Mouse (Mus musculus): ENCODE data around the gene Bnipl.

DNA sequence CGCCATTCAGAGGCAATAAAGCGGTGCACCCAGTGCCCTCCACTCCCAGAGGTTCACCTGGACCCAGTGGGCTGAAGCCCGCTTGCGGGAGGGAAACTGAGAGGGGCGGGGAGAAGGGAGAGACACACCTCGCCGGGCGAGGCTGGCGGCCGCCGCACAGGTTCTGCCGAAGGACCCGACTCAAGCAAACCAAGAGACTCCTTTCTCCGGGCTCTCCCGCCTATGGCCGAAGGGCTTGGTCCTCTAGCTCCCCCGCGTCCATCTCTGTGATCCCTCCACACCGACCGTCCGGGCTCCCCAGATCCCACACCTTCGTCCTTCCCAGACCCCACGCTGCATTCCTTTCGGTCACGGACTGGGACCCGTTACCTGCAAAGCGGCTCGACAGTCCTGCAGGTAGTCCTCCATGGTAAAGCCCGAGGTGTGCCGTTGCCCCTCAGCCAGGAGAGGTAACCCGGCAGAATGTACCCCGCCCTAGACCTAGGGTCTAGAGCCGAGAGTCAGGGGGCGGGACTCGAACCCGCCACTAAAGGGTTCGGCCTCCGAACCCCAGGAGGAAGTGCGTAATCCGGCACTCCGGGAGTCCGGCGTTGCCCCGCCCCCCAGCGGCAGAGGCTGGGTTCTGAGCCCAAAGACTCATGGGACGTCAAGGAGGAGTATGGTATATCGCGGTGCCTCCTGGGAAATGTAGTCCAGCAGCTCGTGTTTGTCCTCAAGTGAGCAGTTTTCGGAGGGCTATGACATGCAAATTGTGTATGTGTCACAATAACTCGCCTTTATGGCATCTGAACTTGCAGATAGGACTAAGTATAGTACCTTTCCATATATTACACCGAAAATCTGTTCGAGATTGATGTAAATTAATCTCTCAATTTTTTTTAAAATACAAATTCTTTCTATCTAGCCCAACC, 30.5 kb upstream of the Bnipl start, which contains the start of the genes Mindy1 and Prune1:
- TF ChIP-seq CTCF (IDR thresholded peaks at IDR 0.05; ENCODE audit: extremely low read depth, insufficient read depth, low read length) (no peak), POLR2A (IDR thresholded peaks at IDR 0.05; ENCODE audit: extremely low read depth, insufficient read depth, low read length) (peak; percentile 64)
